Mouse (Mus musculus) hindbrain, postnatal 0 days (tissue): Measurements from ENCODE around the gene Comtd1. TPM values are rescaled to one million over a fixed set of nuclear protein-coding genes. Genes with fewer than 3 reads are reported as not detected.

ENCODE experiments used
- ATAC-seq: fragments of 200-750 bp; cut with Nextera tagmentation; 2 replicates; pipeline ENCODE4 v1.8.0; 2017; ENCODE audit warnings: mild to moderate bottlenecking, moderate TSS enrichment, moderate library complexity
- DNase-seq: peaks from one replicate; pipeline ENCODE4 v3.0.0-alpha.2; 2015; ENCODE audit warnings: low spot score
- H3K27ac ChIP-seq: fragments of 300-500 bp; sonication (generic); 2 replicates; pipeline ENCODE4 v1.5.1; 2014; ENCODE audit warnings: mild to moderate bottlenecking
- H3K27me3 ChIP-seq: fragments of 300-500 bp; sonication (generic); 2 replicates; pipeline ENCODE4 v1.6.1; 2014; ENCODE audit warnings: low read length, mixed read lengths; ENCODE audit not compliant: insufficient read depth
- H3K36me3 ChIP-seq: fragments of 300-500 bp; sonication (generic); 2 replicates; pipeline ENCODE4 v1.6.1; 2014; ENCODE audit warnings: low read length, mixed read lengths; ENCODE audit not compliant: insufficient read depth
- H3K4me1 ChIP-seq: fragments of 300-500 bp; sonication (generic); 2 replicates; pipeline ENCODE4 v1.6.1; 2014; ENCODE audit warnings: antibody characterized with exemption, low read length, mixed read lengths; ENCODE audit not compliant: insufficient read depth
- H3K4me2 ChIP-seq: fragments of 300-500 bp; sonication (generic); 2 replicates; pipeline ENCODE4 v1.6.1; 2014; ENCODE audit warnings: low read depth, mild to moderate bottlenecking, low read length, moderate library complexity, mixed read lengths
- H3K4me3 ChIP-seq: fragments of 300-500 bp; sonication (generic); 2 replicates; pipeline ENCODE4 v1.5.1; 2014; ENCODE audit warnings: low read length
- H3K9ac ChIP-seq: fragments of 300-500 bp; sonication (generic); replicated peaks from 2 replicates; pipeline ENCODE4 v1.6.1; 2014; ENCODE audit warnings: mild to moderate bottlenecking, low read length, moderate library complexity, mixed read lengths
- H3K9me3 ChIP-seq: fragments of 300-500 bp; sonication (generic); 2 replicates; pipeline ENCODE4 v1.6.1; 2016; ENCODE audit warnings: low read length, mixed read lengths
- CTCF ChIP-seq: IDR thresholded peaks from 2 replicates; pipeline ENCODE4 v1.5.1; 2016; ENCODE audit warnings: antibody characterized with exemption, control low read depth, low read depth
- WGBS: fragments of 180-500 bp; shearing (Covaris S2); extraction: QIAGEN DNeasy Blood & Tissue Kit; methylation state at CpG from one replicate; pipeline ENCODE4 v1.1.7; 2014; 5-methylcytosine and 5-hydroxymethylcytosine counted together
- polyA plus RNA-seq: library from polyadenylated mRNA; unstranded; fragments of >200 nt; fragmentation: Nextera tagmentation; extraction: Ambion mirVana; gene quantifications from 2 replicates; pipeline ENCODE4 v1.2.1, GENCODE M21; 2015
- total RNA-seq: library from RNA; depleted of rRNA; stranded (reverse); fragments of >200 nt; gene quantifications from 2 replicates; pipeline ENCODE4 v1.2.3, GENCODE M21; 2014; rRNA removed

The Comtd1 gene
- total and polyA plus RNA-seq, 2 experiments from 2014 or later, result 47.9 to 62.2 TPM

GRCm38 (mm10) chr14:21806203-21806602 lies 42.6 kb downstream of the Comtd1 start:
- H3K27me3 ChIP-seq, result no peaks in the 10 kb centered on the region
- WGBS, result 77% methylated on average over 2 of the region's 2 CpGs
- TF ChIP-seq CTCF, result no peak
- H3K9me3 ChIP-seq, result no peaks in the 10 kb centered on the region
- H3K36me3 ChIP-seq, result no peaks in the 10 kb centered on the region
- no peak overlapping the region for H3K9ac ChIP-seq
- DNase-seq, result no peak
- H3K4me3 ChIP-seq, result no peak overlapping the region
- H3K4me2 ChIP-seq, result no peak overlapping the region
- no peak overlapping the region for H3K27ac ChIP-seq
- no peak for ATAC-seq
- no peaks in the 10 kb centered on the region for H3K4me1 ChIP-seq

- DNase-seq (peak; percentile 36), ATAC-seq (peak; percentile 56)
- Histone ChIP-seq H3K4me1 (no peaks in the 10 kb centered on the region), H3K4me2 (no peak overlapping the region), H3K9me3 (no peaks in the 10 kb centered on the region), H3K27ac (no peak overlapping the region), H3K27me3 (no peaks in the 10 kb centered on the region), H3K36me3 (no peaks in the 10 kb centered on the region), H3K4me3 (no peak overlapping the region), H3K9ac (no peak overlapping the region)
- no peak for TF ChIP-seq CTCF
- 85% methylated on average over 6 of the region's 6 CpGs for WGBS
Measured at GRCm38 (mm10) chr14:21802543-21803206, 46.1 kb downstream of the Comtd1 start.

- Histone ChIP-seq H3K4me1 (no peaks in the 10 kb centered on the region), H3K4me3 (no peak overlapping the region), H3K9ac (no peak overlapping the region), H3K4me2 (no peak overlapping the region), H3K27ac (no peak overlapping the region), H3K27me3 (no peaks in the 10 kb centered on the region), H3K36me3 (no peaks in the 10 kb centered on the region), H3K9me3 (no peaks in the 10 kb centered on the region)
- no peak for ATAC-seq
- TF ChIP-seq CTCF, result no peak
- DNase-seq, result peak; percentile 56
- WGBS, result 48% methylated on average over 7 of the region's 7 CpGs
Measured at GRCm38 (mm10) chr14:21801624-21802023, 47.2 kb downstream of the Comtd1 start.

- Histone ChIP-seq H3K4me3 (no peak overlapping the region), H3K4me1 (no peaks in the 10 kb centered on the region), H3K27me3 (no peaks in the 10 kb centered on the region), H3K9me3 (no peaks in the 10 kb centered on the region), H3K27ac (no peak overlapping the region), H3K9ac (no peak overlapping the region), H3K36me3 (no peaks in the 10 kb centered on the region), H3K4me2 (no peak overlapping the region)
- ATAC-seq, result no peak
- no peak for DNase-seq
- TF ChIP-seq CTCF, result no peak
- 97% methylated on average over 4 of the region's 4 CpGs for WGBS
Measured at GRCm38 (mm10) chr14:21800641-21801040, 48.1 kb downstream of the Comtd1 start.

Other genes with a start within 250 kb of the Comtd1 start
- not detected in 2 replicates for gene Dupd1, start 134.4 kb downstream of the Comtd1 start, total RNA-seq
- 0.29 TPM in 1 of 2 replicates, not detected in the other for gene Dupd1, start 134.4 kb downstream of the Comtd1 start, polyA plus RNA-seq
- gene Samd8, start 98.4 kb downstream of the Comtd1 start, total RNA-seq, result 62.4 and 71.8 TPM in 2 replicates
- 24.9 and 25.5 TPM in 2 replicates for gene Samd8, start 98.4 kb downstream of the Comtd1 start, polyA plus RNA-seq
- not detected in 2 replicates for gene Dusp13, start 97.8 kb downstream of the Comtd1 start, total RNA-seq
- 0.25 and 0.71 TPM in 2 replicates for gene Dusp13, start 97.8 kb downstream of the Comtd1 start, polyA plus RNA-seq
- gene Vdac2, start 23.7 kb downstream of the Comtd1 start, total RNA-seq, result 197 and 223 TPM in 2 replicates
- 323 and 328 TPM in 2 replicates for gene Vdac2, start 23.7 kb downstream of the Comtd1 start, polyA plus RNA-seq
- 25.5 and 25.6 TPM in 2 replicates for gene Zfp503, start 140.6 kb upstream of the Comtd1 start, total RNA-seq
- 8.4 and 10.4 TPM in 2 replicates for gene Zfp503, start 140.6 kb upstream of the Comtd1 start, polyA plus RNA-seq
- 0.21 TPM in 1 of 2 replicates, not detected in the other for gene Lrmda, start 170.7 kb upstream of the Comtd1 start, total RNA-seq
- gene Lrmda, start 170.7 kb upstream of the Comtd1 start, polyA plus RNA-seq, result 0.52 and 0.53 TPM in 2 replicates